Comparison of ENCODE assay signal across 9 mouse cellular contexts in the genomic region with DNA sequence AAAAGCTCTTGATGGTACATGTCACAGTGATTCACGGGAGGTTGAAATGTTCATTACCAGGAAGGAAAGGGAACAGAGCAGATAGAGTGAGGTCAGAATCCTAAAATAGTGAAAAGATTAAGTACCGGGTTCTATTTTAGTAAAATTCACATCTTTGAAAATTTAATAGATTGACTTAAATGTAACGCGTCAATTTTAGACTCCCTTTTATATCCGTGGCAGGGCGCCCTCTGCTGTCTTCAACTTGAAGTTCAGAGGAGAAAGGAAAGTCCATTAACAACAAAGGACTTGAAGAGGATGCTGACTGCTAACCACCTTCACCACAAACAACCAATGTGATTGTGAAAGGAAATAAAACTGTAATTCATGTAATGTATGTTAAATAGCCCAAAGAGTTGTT. TPM values are rescaled to one million over a fixed set of nuclear protein-coding genes. Genes with fewer than 3 reads are reported as not detected.
DNase-seq lines count a peak whose midpoint lies in the region; ATAC-seq lines count a peak whose summit lies in the region.
"Had no signal": no experiment of that assay in that cellular context is flagged by ENCODE, and none has a peak within 500 bp of the region (broad histone marks: within the 10 kb centered on the region; RNA-seq: fewer than 3 reads in every experiment).

No protein-coding gene starts in this region.

- no peak overlapping the region for H3K9ac ChIP-seq in intestine, embryonic 14.5 days (ENCODE audit: low read length)
- no peak overlapping the region for H3K9ac ChIP-seq in intestine, embryonic 15.5 days
- H3K9ac ChIP-seq in embryonic facial prominence, embryonic 14.5 days (ENCODE audit: low read depth, low read length) = no peak overlapping the region
- H3K9ac ChIP-seq: embryonic facial prominence, embryonic 12.5 days had no signal

- H3K27me3 ChIP-seq in intestine, embryonic 14.5 days (replicated peaks; ENCODE audit: control insufficient read depth, insufficient read depth, low read length) = no peaks in the 10 kb centered on the region
- no peaks in the 10 kb centered on the region for H3K27me3 ChIP-seq in intestine, embryonic 15.5 days (replicated peaks)
- no peaks in the 10 kb centered on the region for H3K27me3 ChIP-seq in embryonic facial prominence, embryonic 14.5 days (replicated peaks; ENCODE audit: control insufficient read depth, insufficient read depth, low read length)
- H3K27me3 ChIP-seq: embryonic facial prominence, embryonic 12.5 days had no signal

- no peaks in the 10 kb centered on the region for H3K9me3 ChIP-seq in intestine, embryonic 14.5 days (ENCODE audit: control insufficient read depth, low read length)
- H3K9me3 ChIP-seq in intestine, embryonic 15.5 days = no peaks in the 10 kb centered on the region
- H3K9me3 ChIP-seq in embryonic facial prominence, embryonic 14.5 days (ENCODE audit: control insufficient read depth, low read length) = no peaks in the 10 kb centered on the region
- H3K9me3 ChIP-seq: embryonic facial prominence, embryonic 12.5 days had no signal

- no peak overlapping the region for H3K27ac ChIP-seq in intestine, embryonic 14.5 days (ENCODE audit: low read depth)
- H3K27ac ChIP-seq in intestine, embryonic 15.5 days = no peak overlapping the region
- H3K27ac ChIP-seq in embryonic facial prominence, embryonic 14.5 days (replicated peaks; ENCODE audit: low read depth, low read length) = no peak overlapping the region
- H3K27ac ChIP-seq: embryonic facial prominence, embryonic 12.5 days had no signal

- H3K36me3 ChIP-seq in intestine, embryonic 14.5 days (ENCODE audit: control insufficient read depth, insufficient read depth, low read length) = no peaks in the 10 kb centered on the region
- H3K36me3 ChIP-seq in intestine, embryonic 15.5 days = no peaks in the 10 kb centered on the region
- H3K36me3 ChIP-seq in embryonic facial prominence, embryonic 14.5 days (ENCODE audit: control insufficient read depth, insufficient read depth, low read length) = no peaks in the 10 kb centered on the region
- H3K36me3 ChIP-seq: embryonic facial prominence, embryonic 12.5 days had no signal

- 22% methylated on average over 6 of the region's 6 CpGs for WGBS in intestine, embryonic 14.5 days
- 11% methylated on average over 6 of the region's 6 CpGs for WGBS in intestine, embryonic 15.5 days
- WGBS in embryonic facial prominence, embryonic 14.5 days = 14% methylated on average over 6 of the region's 6 CpGs

- DNase-seq in intestine, embryonic 14.5 days (ENCODE audit: low spot score) = peak; percentile 76
- peak; percentile 71 to 78 for DNase-seq in adrenal gland, postnatal 36 days
- DNase-seq in embryonic facial prominence, embryonic 14.5 days (ENCODE audit: low spot score) = peak; percentile 68
- DNase-seq in heart, postnatal 36 days = peak; percentile 60 to 78
- peak; percentile 52 for DNase-seq in layer of hippocampus, adult 9-11 months
- DNase-seq in lung, postnatal 25 days (ENCODE audit: low spot score) = peak; percentile 58
- DNase-seq in right cerebral cortex, postnatal 4 days = peak; percentile 81

- no peak overlapping the region for H3K4me2 ChIP-seq in intestine, embryonic 14.5 days (ENCODE audit: low read length)
- H3K4me2 ChIP-seq in intestine, embryonic 15.5 days (replicated peaks) = no peak overlapping the region
- H3K4me2 ChIP-seq in embryonic facial prominence, embryonic 14.5 days (ENCODE audit: low read depth, low read length) = no peak overlapping the region
- H3K4me2 ChIP-seq: embryonic facial prominence, embryonic 12.5 days had no signal

- intact Hi-C loops in heart, postnatal 36 days (cut with DNase I) = loop anchor here (5.0 kb wide), 2 partner anchors 115 to 285 kb away; no protein-coding TSS in a partner anchor

- ATAC-seq in intestine, embryonic 14.5 days (replicated peaks; ENCODE audit: low FRiP score, low TSS enrichment, low read depth) = no peak
- no peak for ATAC-seq in intestine, embryonic 15.5 days
- no peak for ATAC-seq in embryonic facial prominence, embryonic 14.5 days (ENCODE audit: low read depth)

- peaks cover 9% of the 10 kb centered on the region for H3K4me1 ChIP-seq in intestine, embryonic 14.5 days (replicated peaks; ENCODE audit: control insufficient read depth, insufficient read depth, low read length)
- peaks cover 18% of the 10 kb centered on the region for H3K4me1 ChIP-seq in intestine, embryonic 15.5 days (replicated peaks)
- peaks cover 8% of the 10 kb centered on the region for H3K4me1 ChIP-seq in embryonic facial prominence, embryonic 14.5 days (ENCODE audit: control insufficient read depth, insufficient read depth, low read length)

- H3K4me3 ChIP-seq in intestine, embryonic 14.5 days (ENCODE audit: low read depth, low read length) = no peak overlapping the region
- no peak overlapping the region for H3K4me3 ChIP-seq in intestine, embryonic 15.5 days (replicated peaks)
- H3K4me3 ChIP-seq in embryonic facial prominence, embryonic 14.5 days (ENCODE audit: low read depth, low read length) = no peak overlapping the region
- H3K4me3 ChIP-seq: embryonic facial prominence, embryonic 12.5 days had no signal

RNA-seq across cellular contexts. Expression of gene Klhdc4, which starts 3.1 kb away (rescaled TPM):
- 43.7 and 45.3 TPM in 2 replicates for polyA plus RNA-seq in intestine, embryonic 14.5 days (2014; fragmentation: Nextera tagmentation; extraction: Ambion mirVana)
- polyA plus RNA-seq in intestine, embryonic 15.5 days (2015; fragmentation: Nextera tagmentation; extraction: Ambion mirVana) = 33.6 and 41.1 TPM in 2 replicates
- 10 to 100 TPM; 22.7 to 23.1 TPM for total RNA-seq in adrenal gland, postnatal 36 days (2021)
- 25.6 and 31.7 TPM in 2 replicates for polyA plus RNA-seq in embryonic facial prominence, embryonic 14.5 days (2014; fragmentation: Nextera tagmentation; extraction: Ambion mirVana)
- 10 to 100 TPM; 12.2 to 12.3 TPM for total RNA-seq in heart, postnatal 36 days (2021)
